Mouse (Mus musculus) liver, embryonic 14 days (tissue): Measurements from ENCODE around the gene Naga. TPM values are rescaled to one million over a fixed set of nuclear protein-coding genes. Genes with fewer than 3 reads are reported as not detected.

Experiments
- polyA plus RNA-seq: library from polyadenylated mRNA; depleted of rRNA; stranded (reverse); fragments of >200 nt; gene quantifications from 2 replicates; pipeline ENCODE4 v1.2.3, GENCODE M21; 2012; rRNA removed

Gene Naga
- 36.3 and 48.4 TPM in 2 replicates for polyA plus RNA-seq

DNA sequence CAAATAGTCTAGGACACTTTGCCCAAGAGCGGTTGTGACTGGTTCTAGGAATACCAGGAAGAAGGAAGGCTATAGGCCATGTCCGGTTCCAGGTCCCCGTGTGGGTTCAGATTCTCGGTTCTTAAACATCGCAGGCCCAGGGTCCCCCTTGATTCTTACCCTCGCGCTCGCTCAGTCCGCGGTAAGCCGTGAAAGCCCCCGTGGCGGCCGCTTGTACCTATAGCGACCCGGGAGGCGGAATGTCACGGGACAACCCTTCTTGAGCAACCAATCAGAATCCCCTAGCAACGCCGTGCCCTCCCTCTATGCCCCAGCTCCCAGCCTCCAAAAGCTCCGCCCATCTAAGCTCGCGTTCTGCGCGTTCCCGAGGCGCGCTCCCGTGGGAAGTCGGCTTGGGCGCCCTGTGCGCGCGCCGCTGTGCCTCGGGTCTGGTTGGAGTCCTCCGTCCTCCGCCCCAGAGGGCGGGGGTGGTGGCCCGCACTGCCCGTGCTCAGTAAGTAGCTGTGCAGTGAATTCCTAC, at the start of gene Naga, which contains the start of the genes Pheta2 and Smdt1:
Naga (minus strand) TSS at position 333 of the 520 bp plus-strand sequence.
Pheta2 (plus strand) TSS at position 350 of the 520 bp plus-strand sequence.
Smdt1 (plus strand) TSS at position 367 of the 520 bp plus-strand sequence.

DNA sequence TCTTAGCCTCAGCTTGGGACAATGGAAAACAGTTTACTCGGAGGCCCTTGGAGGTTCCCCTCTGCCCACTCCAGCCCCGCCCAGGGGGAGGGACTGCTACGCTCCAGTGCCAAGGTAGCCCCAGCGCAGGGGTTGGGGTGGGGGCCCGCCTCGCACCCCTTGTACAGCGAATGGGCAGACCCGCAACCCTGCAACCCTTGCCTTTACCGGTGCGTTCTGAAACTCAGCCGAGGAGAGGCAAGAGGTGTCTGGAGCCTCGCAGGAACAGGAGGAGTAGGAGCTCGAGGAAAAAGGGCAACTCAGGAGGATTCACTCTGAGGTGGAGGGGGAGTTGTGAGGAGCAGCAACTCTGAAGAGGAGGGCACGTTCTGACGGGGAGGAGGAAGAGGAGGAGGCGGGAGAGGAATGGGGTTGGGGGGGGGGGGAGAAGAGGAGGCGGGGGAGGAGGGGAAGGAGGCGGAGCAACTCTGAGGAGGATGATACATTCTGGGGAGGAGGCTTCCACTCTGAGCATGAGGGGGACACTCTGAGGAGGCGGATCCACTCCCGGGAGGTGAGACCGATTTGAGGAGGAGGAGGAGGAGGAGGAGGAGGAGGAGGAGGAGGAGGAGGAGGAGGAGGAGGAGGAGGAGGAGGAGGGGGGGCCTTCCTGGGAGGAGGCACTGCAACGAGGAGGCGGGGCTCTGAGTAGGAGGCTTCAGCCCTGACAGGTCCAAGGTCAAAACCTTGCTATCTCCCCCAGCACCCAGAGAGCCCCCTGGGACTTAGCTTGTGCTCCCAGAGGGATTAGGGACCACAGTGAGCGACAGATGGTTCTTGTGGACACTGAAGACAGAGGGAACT, 41.4 kb upstream of the Naga start, which contains the start of gene Cyp2d22:
Cyp2d22 (minus strand) TSS at position 390 of the 843 bp plus-strand sequence.

DNA sequence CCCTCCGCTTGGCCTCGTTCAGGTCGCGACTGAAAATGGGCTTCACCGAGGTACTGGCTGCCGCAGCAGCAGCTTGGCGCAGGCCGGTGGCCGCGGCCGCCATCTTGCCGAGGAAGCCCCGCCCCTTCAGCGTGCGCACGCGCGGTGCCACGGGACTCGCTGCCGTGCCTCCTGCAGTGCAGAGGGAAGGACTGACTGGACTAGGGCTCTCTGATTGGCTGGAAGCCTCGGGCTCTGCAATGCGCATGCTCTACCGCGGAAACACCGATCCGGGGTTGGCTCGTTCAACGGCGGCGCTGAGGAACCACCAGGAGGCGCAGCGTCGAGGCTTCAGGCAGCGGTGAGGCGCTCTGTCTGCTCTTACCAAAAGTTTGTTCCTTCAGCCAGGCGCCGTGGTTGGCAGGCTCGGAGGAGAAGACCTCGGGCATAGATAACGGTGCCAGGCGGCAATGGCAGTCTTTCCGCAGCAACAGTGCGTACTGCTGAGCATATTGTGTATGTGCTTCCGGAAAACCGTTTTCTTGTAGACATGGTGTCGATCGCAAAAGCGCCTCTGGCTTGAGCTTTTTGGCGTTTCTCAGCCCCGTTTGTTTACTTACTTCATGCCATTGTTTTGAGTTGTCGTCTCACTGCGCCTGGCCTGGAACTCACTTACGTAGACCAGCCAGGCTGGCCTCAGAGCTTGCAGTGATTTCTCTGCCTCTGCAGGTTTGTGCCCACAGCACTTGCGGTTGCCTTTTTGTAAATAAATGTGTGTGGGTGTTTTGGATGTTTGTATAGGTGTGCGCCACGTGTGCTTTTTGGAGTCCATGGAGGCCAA, 15.6 kb upstream of the Naga start, which contains the start of gene Ndufa6:
Ndufa6 (minus strand) TSS at position 197 of the 820 bp plus-strand sequence.

DNA sequence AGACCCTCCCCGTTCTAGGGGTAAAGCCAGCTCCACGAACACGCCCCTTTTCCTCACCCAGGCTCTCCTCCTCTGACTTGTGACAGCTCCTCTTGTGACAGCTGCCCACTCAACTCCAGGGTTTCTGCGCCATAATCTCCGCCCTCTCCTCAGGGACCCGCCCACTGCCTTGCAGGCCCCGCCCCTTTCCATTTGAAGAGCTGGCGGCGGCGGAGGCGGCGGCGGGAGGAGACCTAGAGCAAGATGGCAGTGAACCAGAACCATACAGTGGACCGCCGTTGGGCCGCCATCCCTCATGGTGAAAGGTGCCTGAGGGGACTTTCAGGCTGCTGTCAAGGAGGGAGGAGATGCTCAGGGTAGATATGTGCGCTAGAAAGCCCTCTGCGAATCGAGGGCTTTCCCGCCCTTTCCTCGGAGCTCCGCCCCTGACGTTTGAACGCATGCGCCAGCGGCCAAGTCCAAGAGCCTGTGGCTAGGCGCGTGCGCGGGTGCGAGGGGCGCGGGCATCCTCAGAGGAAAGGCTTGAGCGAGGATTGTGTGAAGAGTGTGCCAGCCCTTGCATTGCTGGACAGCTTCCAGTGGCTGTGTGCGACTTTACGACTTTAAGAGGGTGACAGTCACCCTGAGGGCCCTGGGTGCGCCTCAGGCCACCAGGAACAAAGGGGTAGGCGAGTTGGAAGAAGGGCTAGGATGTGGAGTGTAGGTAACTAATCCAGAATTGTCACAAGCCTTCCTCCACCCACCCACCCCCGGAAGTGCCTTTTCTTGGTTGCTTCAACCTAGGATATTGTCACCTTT, 39.8 kb downstream of the Naga start, which contains the start of gene Wbp2nl:
Wbp2nl (plus strand) TSS at position 191 of the 798 bp plus-strand sequence.

Other genes with a start within 250 kb of the Naga start
- 7.3 and 8.1 TPM in 2 replicates for gene Ccdc134, start 211.0 kb downstream of the Naga start, polyA plus RNA-seq
- gene Srebf2, start 191.7 kb downstream of the Naga start, polyA plus RNA-seq, result 26.1 and 27.1 TPM in 2 replicates
- gene Shisa8, start 126.1 kb downstream of the Naga start, polyA plus RNA-seq, result 0.11 and 0.16 TPM in 2 replicates
- 0.46 and 0.47 TPM in 2 replicates for gene Tnfrsf13c, start 114.6 kb downstream of the Naga start, polyA plus RNA-seq
- 19.1 and 21.4 TPM in 2 replicates for gene Cenpm, start 94.2 kb downstream of the Naga start, polyA plus RNA-seq
- not detected in 2 replicates for gene 1500009C09Rik, start 86.5 kb downstream of the Naga start, polyA plus RNA-seq
- 0.08 and 0.23 TPM in 2 replicates for gene Sept3, start 64.0 kb downstream of the Naga start, polyA plus RNA-seq
- gene Wbp2nl, start 40.0 kb downstream of the Naga start, polyA plus RNA-seq, result 0.06 and 0.08 TPM in 2 replicates
- 22.3 and 26.7 TPM in 2 replicates for gene Pheta2, start within 50 bp of the Naga start, polyA plus RNA-seq
- 97.0 and 102 TPM in 2 replicates for gene Smdt1, start within 50 bp of the Naga start, polyA plus RNA-seq
- 296 and 315 TPM in 2 replicates for gene Ndufa6, start 15.4 kb upstream of the Naga start, polyA plus RNA-seq
- 11.3 and 13.8 TPM in 2 replicates for gene Cyp2d22, start 41.3 kb upstream of the Naga start, polyA plus RNA-seq
- 0.07 and 0.10 TPM in 2 replicates for gene Cyp2d11, start 55.1 kb upstream of the Naga start, polyA plus RNA-seq
- 15.6 and 17.2 TPM in 2 replicates for gene Cyp2d10, start 68.3 kb upstream of the Naga start, polyA plus RNA-seq
- 0.92 and 1.4 TPM in 2 replicates for gene Cyp2d9, start 94.5 kb upstream of the Naga start, polyA plus RNA-seq
- gene Cyp2d12, start 216.1 kb upstream of the Naga start, polyA plus RNA-seq, result 0.02 TPM in 1 of 2 replicates, not detected in the other